Mouse (Mus musculus): ENCODE measurements around the gene Kif14. TPM values are rescaled to one million over a fixed set of nuclear protein-coding genes. Genes with fewer than 3 reads are reported as not detected.
"Not testable (repeated sequence)": the region's sequence is repeated elsewhere in the genome, so short reads cannot be mapped to it uniquely, and the experiment has no call there.

The Kif14 gene
- polyA plus RNA-seq, 1 experiment from 2014 or later = 4.5 TPM

DNA sequence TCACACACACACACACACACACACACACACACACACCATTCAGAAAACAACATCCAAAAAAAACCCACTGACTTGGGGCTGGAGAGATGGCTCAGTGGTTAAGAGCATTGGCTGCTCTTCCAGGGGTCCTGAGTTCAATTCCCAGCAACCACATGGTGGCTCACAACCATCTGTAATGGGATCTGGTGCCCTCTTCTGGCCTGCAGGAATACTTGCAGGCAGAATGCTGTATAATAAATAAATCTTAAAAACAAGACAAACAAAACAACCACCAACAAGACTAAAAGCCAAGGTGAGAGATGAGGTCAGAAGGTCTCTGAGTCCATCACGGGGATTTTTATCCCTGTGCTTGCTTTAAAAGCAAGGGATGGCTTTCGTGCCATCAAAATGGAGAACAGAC, 90.5 kb downstream of the Kif14 start:
- H3K9me3 ChIP-seq (ENCODE audit: control insufficient read depth, low read length); H3K4me1 ChIP-seq (ENCODE audit: control insufficient read depth in 2 of 2, insufficient read depth in 2 of 2, low read length in 2 of 2); H3K4me2 ChIP-seq (ENCODE audit: low read length); H3K27ac ChIP-seq (replicated peaks in 1 of 2; ENCODE audit: control insufficient read depth in 1 of 2, insufficient read depth in 1 of 2, low read depth in 2 of 2, low read length in 2 of 2); H3K27me3 ChIP-seq (ENCODE audit: control insufficient read depth, insufficient read depth, low read length); H3K9ac ChIP-seq (ENCODE audit: low read length); ATAC-seq (ENCODE audit: insufficient number of reproducible peaks, insufficient read depth, low FRiP score, low read depth); H3K36me3 ChIP-seq (ENCODE audit: control insufficient read depth, insufficient read depth, low read length); H3K4me3 ChIP-seq (ENCODE audit: control insufficient read depth in 1 of 2, insufficient read depth in 1 of 2, low read depth in 1 of 2, low read length in 2 of 2): not testable (repeated sequence)
- 94% methylated on average over 2 of the region's 2 CpGs for WGBS

DNA sequence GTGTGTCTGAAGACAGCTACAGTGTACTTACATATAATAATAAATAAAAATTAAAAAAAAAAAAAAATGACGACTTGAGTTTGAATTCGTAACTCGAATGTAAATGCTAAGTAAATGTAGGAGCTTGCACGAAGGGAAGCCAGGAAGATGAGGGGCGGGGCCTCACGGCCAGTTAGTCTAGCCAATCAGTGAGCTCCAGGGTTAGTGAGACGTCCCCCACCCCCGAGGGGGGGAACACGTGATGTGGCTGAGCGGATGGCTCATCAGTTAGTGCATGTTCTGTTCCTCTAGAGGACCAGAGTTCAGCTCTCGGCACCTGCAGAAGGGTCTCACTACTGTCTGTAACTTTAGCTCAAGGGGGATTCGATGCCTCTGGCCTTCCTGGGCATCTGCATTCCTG, 91.3 kb downstream of the Kif14 start:
- no peak for ATAC-seq (ENCODE audit: insufficient number of reproducible peaks, insufficient read depth, low FRiP score, low read depth)
- H3K9ac ChIP-seq (ENCODE audit: low read length) = no peak overlapping the region
- peaks cover 7 to 18% of the 10 kb centered on the region in 2 experiments for H3K4me1 ChIP-seq (ENCODE audit: control insufficient read depth in 2 of 2, insufficient read depth in 2 of 2, low read length in 2 of 2)
- H3K4me3 ChIP-seq (ENCODE audit: control insufficient read depth in 1 of 2, insufficient read depth in 1 of 2, low read depth in 1 of 2, low read length in 2 of 2) = no peak overlapping the region
- H3K9me3 ChIP-seq (ENCODE audit: control insufficient read depth, low read length) = no peaks in the 10 kb centered on the region
- no peaks in the 10 kb centered on the region for H3K36me3 ChIP-seq (ENCODE audit: control insufficient read depth, insufficient read depth, low read length)
- H3K27ac ChIP-seq (replicated peaks in 1 of 2; ENCODE audit: control insufficient read depth in 1 of 2, insufficient read depth in 1 of 2, low read depth in 2 of 2, low read length in 2 of 2) = no peak overlapping the region
- 88% methylated on average over 12 of the region's 12 CpGs for WGBS
- no peak overlapping the region for H3K4me2 ChIP-seq (ENCODE audit: low read length)
- no peaks in the 10 kb centered on the region for H3K27me3 ChIP-seq (ENCODE audit: control insufficient read depth, insufficient read depth, low read length)

DNA sequence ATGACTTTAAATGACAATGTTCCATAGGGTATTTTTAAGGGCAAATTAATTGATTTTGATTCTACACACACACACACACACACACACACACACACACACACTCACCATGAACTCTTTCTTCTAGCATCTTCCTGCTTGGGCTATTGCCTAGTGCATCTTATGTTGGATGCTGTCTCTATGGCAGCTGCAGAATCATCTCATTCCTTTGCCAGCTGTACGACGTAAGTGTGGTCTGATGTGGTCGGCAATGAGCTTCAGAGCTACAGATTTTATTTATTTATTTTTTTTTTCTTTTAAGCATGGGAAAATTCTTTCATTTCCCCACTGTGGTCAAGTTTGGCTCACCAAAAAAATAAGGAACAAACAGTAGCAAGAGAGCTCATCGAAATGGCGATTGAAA, 92.6 kb downstream of the Kif14 start:
- Histone ChIP-seq H3K4me3 (ENCODE audit: control insufficient read depth in 1 of 2, insufficient read depth in 1 of 2, low read depth in 1 of 2, low read length in 2 of 2) (no peak overlapping the region), H3K36me3 (ENCODE audit: control insufficient read depth, insufficient read depth, low read length) (no peaks in the 10 kb centered on the region), H3K4me2 (ENCODE audit: low read length) (no peak overlapping the region), H3K9me3 (ENCODE audit: control insufficient read depth, low read length) (no peaks in the 10 kb centered on the region), H3K27me3 (ENCODE audit: control insufficient read depth, insufficient read depth, low read length) (no peaks in the 10 kb centered on the region), H3K4me1 (ENCODE audit: control insufficient read depth in 2 of 2, insufficient read depth in 2 of 2, low read length in 2 of 2) (peaks cover 11 to 28% of the 10 kb centered on the region in 2 experiments), H3K27ac (replicated peaks in 1 of 2; ENCODE audit: control insufficient read depth in 1 of 2, insufficient read depth in 1 of 2, low read depth in 2 of 2, low read length in 2 of 2) (no peak overlapping the region), H3K9ac (ENCODE audit: low read length) (no peak overlapping the region)
- 80% methylated on average over 5 of the region's 5 CpGs for WGBS
- ATAC-seq (ENCODE audit: insufficient number of reproducible peaks, insufficient read depth, low FRiP score, low read depth) = no peak

DNA sequence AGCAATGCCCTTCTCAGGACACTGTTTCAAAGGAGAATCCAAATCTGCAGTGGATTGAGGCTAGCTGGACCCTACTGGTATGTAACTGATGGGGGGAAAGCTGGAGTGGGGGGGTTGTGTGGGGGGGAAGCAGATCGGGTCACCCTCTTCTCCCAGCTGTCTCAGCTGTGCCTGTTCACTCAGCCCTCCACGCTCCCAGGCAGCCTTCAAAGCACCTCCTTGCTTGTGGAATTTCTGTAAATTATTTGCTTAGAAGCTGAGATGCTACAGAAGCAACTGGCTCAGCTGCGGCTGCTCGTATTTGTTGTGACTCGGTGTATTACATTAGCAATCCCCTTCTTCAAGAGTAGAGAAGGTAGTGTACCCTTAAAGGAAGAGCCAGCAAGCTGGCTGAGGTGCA, 93.1 kb downstream of the Kif14 start:
- H3K4me3 ChIP-seq (ENCODE audit: control insufficient read depth in 1 of 2, insufficient read depth in 1 of 2, low read depth in 1 of 2, low read length in 2 of 2) = no peak overlapping the region
- peaks cover 11 to 28% of the 10 kb centered on the region in 2 experiments for H3K4me1 ChIP-seq (ENCODE audit: control insufficient read depth in 2 of 2, insufficient read depth in 2 of 2, low read length in 2 of 2)
- H3K9me3 ChIP-seq (ENCODE audit: control insufficient read depth, low read length) = no peaks in the 10 kb centered on the region
- H3K9ac ChIP-seq (ENCODE audit: low read length) = no peak overlapping the region
- 60% methylated on average over 5 of the region's 5 CpGs for WGBS
- H3K27me3 ChIP-seq (ENCODE audit: control insufficient read depth, insufficient read depth, low read length) = no peaks in the 10 kb centered on the region
- H3K27ac ChIP-seq (replicated peaks in 1 of 2; ENCODE audit: control insufficient read depth in 1 of 2, insufficient read depth in 1 of 2, low read depth in 2 of 2, low read length in 2 of 2) = no peak overlapping the region
- no peak overlapping the region for H3K4me2 ChIP-seq (ENCODE audit: low read length)
- no peaks in the 10 kb centered on the region for H3K36me3 ChIP-seq (ENCODE audit: control insufficient read depth, insufficient read depth, low read length)
- no peak for ATAC-seq (ENCODE audit: insufficient number of reproducible peaks, insufficient read depth, low FRiP score, low read depth)

DNA sequence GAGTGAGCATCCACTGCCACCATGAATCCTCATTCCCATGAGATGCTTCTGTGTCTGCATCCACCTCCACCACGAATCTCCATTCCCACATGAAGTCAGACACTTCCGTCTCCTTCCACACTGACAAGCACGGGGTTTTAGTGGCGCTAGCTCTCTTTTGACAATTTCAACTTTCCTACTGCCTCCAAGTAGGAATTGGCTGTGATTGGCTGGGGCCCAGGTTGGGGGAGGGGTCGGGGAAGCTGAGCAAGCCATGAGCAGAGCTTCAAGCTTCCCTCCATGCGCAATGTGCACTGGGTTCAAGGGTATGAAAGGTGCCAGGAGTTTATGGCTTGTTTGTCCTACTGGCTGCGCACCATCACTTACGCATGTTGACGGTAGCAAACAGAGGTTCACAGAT, 93.6 kb downstream of the Kif14 start:
- peaks cover 11 to 28% of the 10 kb centered on the region in 2 experiments for H3K4me1 ChIP-seq (ENCODE audit: control insufficient read depth in 2 of 2, insufficient read depth in 2 of 2, low read length in 2 of 2)
- H3K36me3 ChIP-seq (ENCODE audit: control insufficient read depth, insufficient read depth, low read length) = no peaks in the 10 kb centered on the region
- H3K4me2 ChIP-seq (ENCODE audit: low read length) = no peak overlapping the region
- no peak overlapping the region for H3K9ac ChIP-seq (ENCODE audit: low read length)
- WGBS = 78% methylated on average over 9 of the region's 9 CpGs
- H3K27ac ChIP-seq (replicated peaks in 1 of 2; ENCODE audit: control insufficient read depth in 1 of 2, insufficient read depth in 1 of 2, low read depth in 2 of 2, low read length in 2 of 2) = no peak overlapping the region
- H3K9me3 ChIP-seq (ENCODE audit: control insufficient read depth, low read length) = no peaks in the 10 kb centered on the region
- H3K27me3 ChIP-seq (ENCODE audit: control insufficient read depth, insufficient read depth, low read length) = no peaks in the 10 kb centered on the region
- H3K4me3 ChIP-seq (ENCODE audit: control insufficient read depth in 1 of 2, insufficient read depth in 1 of 2, low read depth in 1 of 2, low read length in 2 of 2) = no peak overlapping the region
- ATAC-seq (ENCODE audit: insufficient number of reproducible peaks, insufficient read depth, low FRiP score, low read depth) = no peak

DNA sequence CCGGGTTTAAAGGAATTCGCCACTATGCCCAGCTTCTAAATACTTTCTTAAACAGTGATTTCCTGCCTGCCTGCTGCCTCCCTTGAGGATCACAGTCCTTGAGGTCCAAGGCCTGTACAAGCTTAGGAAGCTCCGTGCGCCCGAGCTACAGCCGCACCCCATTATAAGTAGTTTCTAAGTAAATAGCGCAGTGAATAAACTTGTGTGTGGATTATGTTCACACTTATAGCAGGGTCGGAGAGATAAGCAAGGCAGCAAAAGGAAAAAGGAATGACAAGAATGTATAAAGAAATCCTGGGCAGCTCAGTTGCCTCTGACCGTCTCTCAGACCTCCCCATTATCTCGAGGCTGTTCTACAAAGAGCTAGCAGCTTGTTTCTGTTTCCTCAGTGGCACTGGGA, 95.7 kb downstream of the Kif14 start:
- H3K9me3 ChIP-seq (ENCODE audit: control insufficient read depth, low read length) = no peaks in the 10 kb centered on the region
- WGBS = 8% methylated on average over 10 of the region's 10 CpGs
- H3K9ac ChIP-seq (ENCODE audit: low read length) = peak overlapping the region; percentile 31; the same call in 1 of the 2 replicates
- peak overlapping the region; percentile 47 for H3K4me2 ChIP-seq (ENCODE audit: low read length)
- no peaks in the 10 kb centered on the region for H3K36me3 ChIP-seq (ENCODE audit: control insufficient read depth, insufficient read depth, low read length)
- H3K4me1 ChIP-seq (ENCODE audit: control insufficient read depth in 2 of 2, insufficient read depth in 2 of 2, low read length in 2 of 2) = peaks cover 9 to 20% of the 10 kb centered on the region in 2 experiments
- peak; percentile 61 for ATAC-seq (ENCODE audit: insufficient number of reproducible peaks, insufficient read depth, low FRiP score, low read depth)
- H3K27me3 ChIP-seq (ENCODE audit: control insufficient read depth, insufficient read depth, low read length) = no peaks in the 10 kb centered on the region
- H3K4me3 ChIP-seq (ENCODE audit: control insufficient read depth in 1 of 2, insufficient read depth in 1 of 2, low read depth in 1 of 2, low read length in 2 of 2) = no peak overlapping the region
- H3K27ac ChIP-seq (replicated peaks in 1 of 2; ENCODE audit: control insufficient read depth in 1 of 2, insufficient read depth in 1 of 2, low read depth in 2 of 2, low read length in 2 of 2) = peak overlapping the region; percentile 69

DNA sequence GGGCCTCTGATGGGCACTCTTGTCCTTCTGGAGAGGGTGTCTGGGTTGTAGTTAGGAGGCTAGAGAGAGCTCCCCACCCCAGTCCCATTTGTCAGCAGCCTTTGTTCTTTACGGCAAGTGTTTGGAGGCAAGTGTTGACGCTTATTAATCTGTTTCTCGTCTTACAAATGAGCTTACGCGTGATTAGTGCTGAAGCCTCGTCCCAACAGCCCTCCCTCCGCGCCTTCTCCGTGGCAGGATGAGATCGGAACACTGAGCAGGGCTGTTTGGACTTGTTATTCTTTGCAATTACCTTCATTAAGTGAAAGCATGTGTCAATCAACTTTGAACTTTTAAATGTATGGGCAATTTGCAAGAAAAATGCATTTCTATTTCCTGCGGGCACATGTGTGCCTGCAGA, 97.0 kb downstream of the Kif14 start:
- Histone ChIP-seq H3K4me1 (ENCODE audit: control insufficient read depth in 2 of 2, insufficient read depth in 2 of 2, low read length in 2 of 2) (peaks cover 9 to 20% of the 10 kb centered on the region in 2 experiments), H3K4me3 (ENCODE audit: control insufficient read depth in 1 of 2, insufficient read depth in 1 of 2, low read depth in 1 of 2, low read length in 2 of 2) (no peak overlapping the region), H3K9me3 (ENCODE audit: control insufficient read depth, low read length) (no peaks in the 10 kb centered on the region), H3K36me3 (ENCODE audit: control insufficient read depth, insufficient read depth, low read length) (no peaks in the 10 kb centered on the region), H3K4me2 (ENCODE audit: low read length) (peak overlapping the region; percentile 14), H3K9ac (ENCODE audit: low read length) (no peak overlapping the region), H3K27me3 (ENCODE audit: control insufficient read depth, insufficient read depth, low read length) (no peaks in the 10 kb centered on the region), H3K27ac (replicated peaks in 1 of 2; ENCODE audit: control insufficient read depth in 1 of 2, insufficient read depth in 1 of 2, low read depth in 2 of 2, low read length in 2 of 2) (no peak overlapping the region)
- WGBS = 32% methylated on average over 11 of the region's 11 CpGs
- ATAC-seq (ENCODE audit: insufficient number of reproducible peaks, insufficient read depth, low FRiP score, low read depth) = no peak

DNA sequence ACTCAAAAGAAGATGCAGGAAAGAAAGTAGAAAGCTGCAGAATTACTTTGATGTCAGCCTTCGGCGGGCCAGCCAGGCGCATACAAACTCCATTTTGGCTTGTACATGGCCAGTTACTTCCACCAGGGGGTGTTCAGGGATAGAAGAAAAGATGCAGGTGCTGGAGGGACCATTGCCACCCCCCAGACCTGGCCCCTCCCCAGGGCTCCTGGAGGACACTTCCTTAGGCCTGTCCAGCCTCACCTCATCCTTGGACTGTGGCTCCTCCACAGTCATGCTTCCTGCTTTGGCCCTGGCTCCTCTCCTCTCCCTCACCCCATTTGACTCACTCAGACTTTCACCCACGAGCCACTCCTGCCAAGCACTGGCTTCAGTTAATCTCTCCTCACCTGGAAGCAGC, 98.8 kb downstream of the Kif14 start:
- no peaks in the 10 kb centered on the region for H3K27me3 ChIP-seq (ENCODE audit: control insufficient read depth, insufficient read depth, low read length)
- no peak overlapping the region for H3K4me2 ChIP-seq (ENCODE audit: low read length)
- no peaks in the 10 kb centered on the region for H3K9me3 ChIP-seq (ENCODE audit: control insufficient read depth, low read length)
- H3K27ac ChIP-seq (replicated peaks in 1 of 2; ENCODE audit: control insufficient read depth in 1 of 2, insufficient read depth in 1 of 2, low read depth in 2 of 2, low read length in 2 of 2) = no peak overlapping the region
- ATAC-seq (ENCODE audit: insufficient number of reproducible peaks, insufficient read depth, low FRiP score, low read depth) = no peak
- no peaks in the 10 kb centered on the region for H3K36me3 ChIP-seq (ENCODE audit: control insufficient read depth, insufficient read depth, low read length)
- peaks cover 10 to 24% of the 10 kb centered on the region in 2 experiments for H3K4me1 ChIP-seq (ENCODE audit: control insufficient read depth in 2 of 2, insufficient read depth in 2 of 2, low read length in 2 of 2)
- H3K4me3 ChIP-seq (ENCODE audit: control insufficient read depth in 1 of 2, insufficient read depth in 1 of 2, low read depth in 1 of 2, low read length in 2 of 2) = no peak overlapping the region
- WGBS = 65% methylated on average over 4 of the region's 4 CpGs
- no peak overlapping the region for H3K9ac ChIP-seq (ENCODE audit: low read length)
